Mouse (Mus musculus): ENCODE measurements around the gene Prdm13.

The Prdm13 gene

GRCm38 (mm10) chr4:21674691-21675090 lies 11.1 kb downstream of the Prdm13 start:
- no peak for DNase-seq

- no peak for DNase-seq
Measured at GRCm38 (mm10) chr4:21674042-21674441, 11.7 kb downstream of the Prdm13 start.

GRCm38 (mm10) chr4:21665961-21666360 lies 19.8 kb downstream of the Prdm13 start:
- DNase-seq = no peak

- no peak for DNase-seq
Measured at GRCm38 (mm10) chr4:21658184-21658583, 27.6 kb downstream of the Prdm13 start.

GRCm38 (mm10) chr4:21629275-21629583 lies 56.5 kb downstream of the Prdm13 start:
- no peak for DNase-seq

GRCm38 (mm10) chr4:21628367-21629274 lies 57.1 kb downstream of the Prdm13 start:
- DNase-seq = no peak

Measured in cerebellum, adult 9-11 months (tissue).